Mouse (Mus musculus) G1E (cell line): ENCODE results near the gene Psd4. TPM values are rescaled to one million over a fixed set of nuclear protein-coding genes. Genes with fewer than 3 reads are reported as not detected.

Experiments
- ATAC-seq: 2 replicates; pipeline ENCODE4 v1.8.0; 2016; ENCODE audit warnings: mild to moderate bottlenecking; ENCODE audit not compliant: insufficient number of reproducible peaks, poor library complexity, low FRiP score, severe bottlenecking; ENCODE audit errors: extremely low read depth
- DNase-seq: peaks from one replicate; pipeline ENCODE4 v3.0.0; 2012; ENCODE audit warnings: low spot score
- H3K27me3 ChIP-seq: 2 replicates; pipeline ENCODE4 v1.6.1; 2012; ENCODE audit warnings: mild to moderate bottlenecking, low read length, inconsistent platforms; ENCODE audit not compliant: insufficient read depth
- H3K36me3 ChIP-seq: replicated peaks from 2 replicates; pipeline ENCODE3; 2012; ENCODE audit warnings: mild to moderate bottlenecking, inconsistent platforms
- H3K4me1 ChIP-seq: 2 replicates; pipeline ENCODE4 v1.6.1; 2012; ENCODE audit warnings: low read depth, low read length, inconsistent platforms, mixed read lengths; ENCODE audit not compliant: insufficient read depth
- H3K4me3 ChIP-seq: 2 replicates; pipeline ENCODE4 v1.5.1; 2012; ENCODE audit warnings: low read depth, mild to moderate bottlenecking, inconsistent platforms, low read length, moderate library complexity, mixed read lengths
- H3K9me3 ChIP-seq: replicated peaks from 2 replicates; pipeline ENCODE4 v1.6.1; 2012; ENCODE audit warnings: inconsistent platforms
- CTCF ChIP-seq: IDR thresholded peaks from 2 replicates; pipeline ENCODE4 v1.5.1; 2012; ENCODE audit warnings: low read depth, low read length, inconsistent platforms, mixed read lengths
- GATA1 ChIP-seq: IDR thresholded peaks from 2 replicates; pipeline ENCODE4 v1.6.1; 2012; ENCODE audit warnings: borderline replicate concordance, low read length, inconsistent platforms, mixed read lengths
- GATA2 ChIP-seq: IDR thresholded peaks from 2 replicates; pipeline ENCODE4 v1.6.1; 2012; ENCODE audit warnings: low read depth, low read length, inconsistent platforms, borderline replicate concordance
- POLR2AphosphoS5 ChIP-seq: IDR thresholded peaks from 2 replicates; pipeline ENCODE4 v1.6.1; 2012; ENCODE audit warnings: low read depth, low read length, inconsistent platforms; ENCODE audit not compliant: insufficient replicate concordance
- TAL1 ChIP-seq: conservative IDR thresholded peaks from 2 replicates; pipeline ENCODE4 v1.6.1; 2012; ENCODE audit warnings: low read depth, low read length, inconsistent platforms, mixed read lengths
- polyA plus RNA-seq: library from polyadenylated mRNA; stranded (reverse); fragments of >175 nt; gene quantifications from 2 replicates; pipeline ENCODE4 v1.2.3, GENCODE M21; 2012
- total RNA-seq, 2 experiments: library from RNA; stranded (forward) in 1 of 2; stranded (reverse) in 1 of 2; fragments of 200-1000 nt in 1 of 2; fragments of >200 nt in 1 of 2; fragmentation: Nextera tagmentation in 1 of 2; gene quantifications; 2 replicates each; pipeline ENCODE4 v1.2.3; 2014 to 2017

Gene Psd4
- total and polyA plus RNA-seq, 3 experiments: 0.11 to 0.38 (median 0.11) TPM

DNA sequence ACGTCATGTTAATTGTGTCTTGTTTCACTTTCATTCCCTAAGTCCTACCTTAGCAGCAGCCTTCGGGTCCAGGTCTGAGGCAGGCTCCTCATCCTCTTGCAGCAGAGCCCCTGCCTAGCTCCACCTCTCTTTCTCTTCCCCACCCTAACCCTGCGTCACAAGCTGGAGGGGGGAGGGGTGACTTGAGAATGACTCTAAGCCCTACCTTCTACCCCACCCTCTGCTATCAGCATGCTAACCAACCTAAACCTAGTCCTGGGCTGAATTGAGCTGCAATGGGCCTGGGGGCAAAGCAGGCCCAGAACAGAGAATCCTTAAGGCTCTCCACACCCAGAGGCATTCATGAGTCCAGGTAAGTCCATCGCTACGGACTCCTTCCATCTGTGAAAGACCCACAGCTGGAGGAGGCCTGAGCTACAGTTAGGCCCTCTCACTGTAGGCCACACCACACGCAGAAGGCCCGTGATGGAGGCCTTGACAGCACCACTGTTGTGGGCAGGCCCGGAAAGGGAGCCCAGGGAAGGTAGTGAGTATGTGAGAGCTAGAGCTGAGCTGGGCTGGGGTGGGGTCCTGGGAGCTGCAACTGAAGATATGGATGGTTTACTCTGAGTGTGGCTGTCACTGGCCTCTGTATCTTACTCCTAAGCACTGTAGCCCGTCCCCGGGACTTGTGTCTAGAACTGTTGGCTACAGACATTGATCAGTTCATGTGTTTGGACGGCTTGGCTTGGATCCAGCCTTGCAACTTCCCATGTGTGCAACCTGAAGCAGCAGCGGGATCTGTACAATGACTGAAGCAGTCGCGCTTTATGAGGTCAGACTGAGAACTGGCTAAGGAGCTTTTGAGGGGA, 18.0 kb downstream of the Psd4 start:
- Histone ChIP-seq H3K27me3 (no peaks in the 10 kb centered on the region), H3K9me3 (no peaks in the 10 kb centered on the region), H3K4me1 (no peaks in the 10 kb centered on the region), H3K4me3 (no peak overlapping the region), H3K36me3 (no peaks in the 10 kb centered on the region)
- TF ChIP-seq POLR2AphosphoS5: no peak
- no peak for TF ChIP-seq GATA2
- TF ChIP-seq TAL1: no peak
- no peak for TF ChIP-seq CTCF
- no peak for TF ChIP-seq GATA1
- DNase-seq: no peak
- ATAC-seq: no peak

GRCm38 (mm10) chr2:24386158-24386963, 19.0 kb downstream of the Psd4 start:
- Histone ChIP-seq H3K27me3 (no peaks in the 10 kb centered on the region), H3K4me1 (no peaks in the 10 kb centered on the region), H3K36me3 (no peaks in the 10 kb centered on the region), H3K4me3 (no peak overlapping the region), H3K9me3 (no peaks in the 10 kb centered on the region)
- ATAC-seq (no peak), DNase-seq (no peak)
- no peak for TF ChIP-seq POLR2AphosphoS5
- TF ChIP-seq GATA2: no peak
- TF ChIP-seq TAL1: no peak

- H3K27me3 ChIP-seq: no peaks in the 10 kb centered on the region
- no peak for DNase-seq
- no peak for ATAC-seq
- TF ChIP-seq CTCF (no peak), TAL1 (0 out of 2 replicates have a peak, but pooled peaks have one; percentile 9), GATA1 (no peak)
- H3K9me3 ChIP-seq: no peaks in the 10 kb centered on the region
- H3K4me3 ChIP-seq: no peak overlapping the region
- no peaks in the 10 kb centered on the region for H3K36me3 ChIP-seq
- no peaks in the 10 kb centered on the region for H3K4me1 ChIP-seq
These were observed 19.6 kb downstream of the Psd4 start for GRCm38 (mm10) chr2:24386964-24387320.

DNA sequence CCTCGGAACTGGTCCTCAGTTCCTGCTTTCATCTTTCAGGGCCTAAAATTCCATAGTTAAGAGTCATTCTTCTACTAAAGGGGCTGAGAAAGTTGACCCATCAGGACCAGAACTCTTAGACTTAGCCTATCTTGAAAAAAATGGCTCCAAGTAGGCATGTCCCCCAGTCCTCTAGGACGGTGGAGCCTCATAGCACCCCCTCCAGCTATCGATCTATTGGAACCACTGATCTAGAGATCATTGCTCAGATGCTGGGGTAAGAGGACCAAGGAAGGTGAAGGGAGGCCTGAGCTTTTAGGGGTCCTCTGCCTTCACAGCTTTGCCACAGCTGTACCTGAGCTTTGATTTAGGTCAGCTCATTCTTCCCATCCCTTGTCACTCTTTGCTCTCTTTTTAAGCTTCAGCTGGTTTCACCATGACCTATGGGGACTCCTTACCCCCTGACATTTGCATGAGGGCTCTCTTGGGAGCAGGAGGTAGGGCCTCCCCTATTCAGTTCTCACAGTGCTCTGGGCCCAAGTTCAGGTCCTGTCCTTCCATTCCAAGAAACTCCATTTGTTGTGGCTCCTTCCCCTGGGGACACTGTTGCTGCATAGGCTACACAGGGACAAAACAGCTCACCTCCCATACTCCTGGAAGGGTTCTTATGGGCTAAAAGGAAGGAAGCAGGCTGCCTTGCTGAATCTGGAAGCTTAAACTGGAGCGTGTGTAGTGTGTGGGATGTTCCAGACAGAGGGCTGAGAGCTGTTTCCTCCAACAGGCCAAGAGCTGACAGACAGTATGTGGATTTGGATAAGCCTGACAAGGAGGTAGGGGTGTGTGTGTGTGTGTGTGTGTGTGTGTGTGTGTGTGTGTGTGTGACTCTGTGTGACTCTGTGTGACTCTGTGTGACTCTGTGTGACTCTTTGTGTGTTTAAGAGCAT, 20.2 kb downstream of the Psd4 start:
- Histone ChIP-seq H3K27me3 (no peaks in the 10 kb centered on the region), H3K9me3 (no peaks in the 10 kb centered on the region), H3K4me3 (no peak overlapping the region), H3K36me3 (no peaks in the 10 kb centered on the region), H3K4me1 (no peaks in the 10 kb centered on the region)
- no peak for TF ChIP-seq TAL1
- ATAC-seq: no peak
- DNase-seq: no peak

DNA sequence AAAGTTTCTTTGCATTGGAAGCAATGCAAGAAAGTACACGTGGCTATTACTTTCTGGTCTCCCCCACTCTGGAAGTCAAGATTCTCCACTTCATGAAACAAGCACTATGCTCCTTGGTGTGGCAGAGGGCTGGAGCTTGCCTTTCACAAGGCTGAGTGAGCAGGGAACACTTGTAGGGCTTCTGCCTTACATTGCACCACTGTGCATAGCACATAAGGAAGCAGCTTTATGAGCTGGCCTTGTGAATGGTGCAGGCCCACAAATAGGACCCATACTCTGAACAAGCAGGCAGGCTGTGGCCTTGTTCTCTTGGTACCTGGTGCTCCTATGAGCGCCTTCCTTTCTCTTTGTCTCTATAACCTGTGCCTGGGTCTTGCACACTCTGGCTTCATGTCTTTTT, 25.9 kb downstream of the Psd4 start:
- Histone ChIP-seq H3K27me3 (no peaks in the 10 kb centered on the region; the same call in 1 of the 2 replicates), H3K36me3 (no peaks in the 10 kb centered on the region), H3K4me3 (no peak overlapping the region), H3K9me3 (no peaks in the 10 kb centered on the region), H3K4me1 (no peaks in the 10 kb centered on the region)
- DNase-seq (no peak), ATAC-seq (no peak)
- TF ChIP-seq CTCF (no peak), POLR2AphosphoS5 (no peak), TAL1 (no peak), GATA2 (no peak), GATA1 (no peak)

GRCm38 (mm10) chr2:24397115-24397514, 29.7 kb downstream of the Psd4 start:
- ATAC-seq (no peak), DNase-seq (no peak)
- no peaks in the 10 kb centered on the region for H3K9me3 ChIP-seq
- H3K27me3 ChIP-seq: no peaks in the 10 kb centered on the region; the same call in 1 of the 2 replicates
- H3K4me1 ChIP-seq: no peaks in the 10 kb centered on the region
- H3K36me3 ChIP-seq: no peaks in the 10 kb centered on the region
- H3K4me3 ChIP-seq: no peak overlapping the region
- no peak for TF ChIP-seq CTCF
- TF ChIP-seq GATA1: no peak
- TF ChIP-seq TAL1: no peak
- TF ChIP-seq POLR2AphosphoS5: no peak
- no peak for TF ChIP-seq GATA2
